Mouse (Mus musculus) testis, adult 2 months (tissue): Measurements from ENCODE around the gene Atf7ip.

ENCODE experiments used
- CTCF ChIP-seq: fragments of 200-500 bp; IDR thresholded peaks from 2 replicates; pipeline ENCODE4 v1.5.1; 2012; ENCODE audit warnings: low read depth, mild to moderate bottlenecking, inconsistent platforms, low read length, moderate library complexity; ENCODE audit not compliant: control insufficient read depth, insufficient read depth, insufficient replicate concordance
- POLR2A ChIP-seq: fragments of 200-500 bp; IDR thresholded peaks from 2 replicates; pipeline ENCODE4 v1.6.1; 2012; ENCODE audit warnings: low read depth, mild to moderate bottlenecking, inconsistent platforms, low read length, moderate library complexity; ENCODE audit not compliant: control insufficient read depth

- TF ChIP-seq POLR2A (no peak), CTCF (no peak)
Measured at GRCm38 (mm10) chr6:136659226-136659625, 153.3 kb downstream of the Atf7ip start.
